19 mouse cellular contexts compared by ENCODE assay signal in the genomic region with DNA sequence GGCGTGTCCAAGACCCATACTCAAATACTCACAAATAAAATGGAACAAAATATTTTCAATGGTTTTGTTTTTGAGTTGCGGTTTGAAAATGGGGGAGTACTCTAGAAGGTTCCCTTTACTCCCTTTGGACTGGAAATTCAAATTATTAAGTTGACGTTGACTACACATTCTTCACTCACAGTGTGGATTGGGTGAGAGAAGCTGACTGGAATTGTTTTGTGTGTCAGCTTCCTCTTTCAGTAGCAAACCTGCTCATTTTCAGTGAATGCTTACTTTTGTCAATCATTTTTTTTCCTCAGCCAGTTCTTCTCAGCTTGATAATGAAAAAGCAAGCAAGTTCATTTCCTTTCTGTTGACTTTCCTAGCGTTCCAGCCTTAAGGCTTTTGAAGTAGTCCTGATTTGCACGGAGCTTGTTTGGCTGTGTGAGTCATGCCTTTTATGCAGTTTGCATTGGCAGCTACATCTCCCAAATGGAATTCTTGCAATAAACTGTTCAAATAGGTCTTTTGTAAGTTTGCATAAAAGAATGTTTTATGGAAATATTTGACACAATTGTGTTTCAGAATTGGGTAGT.
A peak's percentile ranks its signal among the peaks of the same experiment; 100 is the strongest.
DNase-seq lines count a peak whose midpoint lies in the region; ATAC-seq and TF ChIP-seq lines count a peak whose summit lies in the region.
"Had no signal": no experiment of that assay in that cellular context is flagged by ENCODE, and none has a peak within 500 bp of the region (broad histone marks: within the 10 kb centered on the region; RNA-seq: fewer than 3 reads in every experiment).

No protein-coding gene starts in this region.

- no peaks in the 10 kb centered on the region for H3K4me1 ChIP-seq in lung, postnatal 0 days (ENCODE audit: insufficient read depth, low read depth, low read length)
- H3K4me1 ChIP-seq: embryonic facial prominence, embryonic 15.5 days; forebrain, embryonic 13.5 days had no signal

- H3K27ac ChIP-seq in lung, postnatal 0 days (ENCODE audit: low read length) = no peak overlapping the region
- H3K27ac ChIP-seq: embryonic facial prominence, embryonic 15.5 days; forebrain, embryonic 13.5 days; left cerebral cortex, adult 2 months had no signal

- H3K4me3 ChIP-seq in lung, postnatal 0 days (ENCODE audit: low read depth, low read length) = no peak overlapping the region
- H3K4me3 ChIP-seq: embryonic facial prominence, embryonic 15.5 days; forebrain, embryonic 13.5 days; left cerebral cortex, adult 2 months had no signal

- ATAC-seq in frontal cortex, adult (ENCODE audit: low TSS enrichment) = peak; percentile 66
- peak; percentile 61 for ATAC-seq in lung, postnatal 0 days
- ATAC-seq: forebrain, embryonic 13.5 days had no signal

- WGBS in lung, postnatal 0 days = 48% methylated on average over 5 of the region's 5 CpGs

- no peaks in the 10 kb centered on the region for H3K9me3 ChIP-seq in lung, postnatal 0 days (ENCODE audit: low read length)
- H3K9me3 ChIP-seq: embryonic facial prominence, embryonic 15.5 days; forebrain, embryonic 13.5 days; G1E had no signal

- H3K4me2 ChIP-seq in lung, postnatal 0 days (replicated peaks; ENCODE audit: low read depth, low read length) = no peak overlapping the region
- H3K4me2 ChIP-seq: embryonic facial prominence, embryonic 15.5 days; forebrain, embryonic 13.5 days had no signal

- no peak for TF ChIP-seq CTCF in lung, postnatal 0 days (IDR thresholded peaks at IDR 0.05)

- no peaks in the 10 kb centered on the region for H3K27me3 ChIP-seq in lung, postnatal 0 days (replicated peaks; ENCODE audit: insufficient read depth, low read length)
- H3K27me3 ChIP-seq: embryonic facial prominence, embryonic 15.5 days; forebrain, embryonic 13.5 days had no signal

- H3K9ac ChIP-seq in lung, postnatal 0 days (replicated peaks; ENCODE audit: low read depth) = no peak overlapping the region
- H3K9ac ChIP-seq: embryonic facial prominence, embryonic 15.5 days; forebrain, embryonic 13.5 days had no signal

- no peak for TF ChIP-seq EP300 in lung, postnatal 0 days (IDR thresholded peaks at IDR 0.05)

- no peaks in the 10 kb centered on the region for H3K36me3 ChIP-seq in lung, postnatal 0 days (ENCODE audit: insufficient read depth, low read length)
- H3K36me3 ChIP-seq: embryonic facial prominence, embryonic 15.5 days; G1E had no signal

- no peak for DNase-seq in frontal cortex, postnatal 36 days (ENCODE audit: low spot score in 2 of 2)
- DNase-seq in lung, postnatal 0 days (ENCODE audit: low spot score) = peak; percentile 78
- DNase-seq in lung, postnatal 14 days = no peak
- peak; percentile 22 for DNase-seq in fibroblast of lung, adult 2 months (ENCODE audit: low read depth)
- peak; percentile 55 for DNase-seq in telencephalon, adult 2 months (ENCODE audit: low read depth, low spot score)
- DNase-seq in adrenal gland, adult 2 months = no peak
- DNase-seq in adrenal gland, postnatal 4 days (ENCODE audit: low spot score in 2 of 2) = no peak
- DNase-seq: cerebellum, adult 9-10 months; kidney, adult 2 months; kidney, postnatal 14 days; layer of hippocampus, adult 9-11 months; left cerebral cortex, postnatal 4 days; liver; thymus, postnatal 4 days had no signal

Comparison
In these comparisons a context has a peak if more than half of its experiments do, and no peak if none do; other contexts are left out.
1. DNase-seq: peak in lung, postnatal 0 days (single experiment), fibroblast of lung, adult 2 months (single experiment) and telencephalon, adult 2 months (single experiment); none in frontal cortex, postnatal 36 days (0 of 2), lung, postnatal 14 days (single experiment), adrenal gland, adult 2 months (single experiment) and adrenal gland, postnatal 4 days (0 of 2).